In genomic region chr15:81016488-81016887, GRCm38 (mm10) we compare ENCODE assay signal across 23 mouse cellular contexts. TPM values are rescaled to one million over a fixed set of nuclear protein-coding genes. Genes with fewer than 3 reads are reported as not detected.
A peak's percentile ranks its signal among the peaks of the same experiment; 100 is the strongest.
DNase-seq lines count a peak whose midpoint lies in the region; ATAC-seq and TF ChIP-seq lines count a peak whose summit lies in the region.
"Had no signal": no experiment of that assay in that cellular context is flagged by ENCODE, and none has a peak within 500 bp of the region (broad histone marks: within the 10 kb centered on the region; RNA-seq: fewer than 3 reads in every experiment).

No protein-coding gene starts in this region.

- H3K79me2 ChIP-seq in myocyte (ENCODE audit: control insufficient read depth, insufficient read depth): no peaks in the 10 kb centered on the region

- no peaks in the 10 kb centered on the region for H3K9me3 ChIP-seq in kidney, embryonic 14.5 days (ENCODE audit: control insufficient read depth, low read length)
- H3K9me3 ChIP-seq in embryonic facial prominence, embryonic 10.5 days: no peaks in the 10 kb centered on the region
- H3K9me3 ChIP-seq: embryonic facial prominence, embryonic 13.5 days; embryonic facial prominence, embryonic 15.5 days; forebrain, embryonic 10.5 days; forebrain, embryonic 12.5 days had no signal

- intact Hi-C loops in left cerebral cortex, adult 2 months (cut with DNase I): no loop called here
- intact Hi-C loops in left cerebral cortex, postnatal 14 days (cut with DNase I): no loop called here

- no peak overlapping the region for H3K4me2 ChIP-seq in kidney, embryonic 14.5 days (replicated peaks; ENCODE audit: low read depth, low read length)
- no peak overlapping the region for H3K4me2 ChIP-seq in myocyte (ENCODE audit: low read depth)
- H3K4me2 ChIP-seq: embryonic facial prominence, embryonic 13.5 days; embryonic facial prominence, embryonic 15.5 days; forebrain, embryonic 12.5 days had no signal

- no peak for TF ChIP-seq CTCF in left cerebral cortex, adult 2 months (IDR thresholded peaks at IDR 0.05)
- TF ChIP-seq CTCF in cortical plate, adult 2 months (IDR thresholded peaks at IDR 0.05; ENCODE audit: extremely low read depth, insufficient read depth, low read length): no peak

- DNase-seq in kidney, postnatal 10 days: peak; percentile 51
- DNase-seq in left cerebral cortex, adult 2 months (ENCODE audit: extremely low spot score in 1 of 2, low spot score in 2 of 2): no peak
- DNase-seq in left cerebral cortex, postnatal 14 days (ENCODE audit: low spot score in 2 of 2): no peak
- DNase-seq in embryonic facial prominence, embryonic 10.5 days (ENCODE audit: low spot score): no peak
- DNase-seq: adrenal gland, adult 2 months; adrenal gland, postnatal 10 days; adrenal gland, postnatal 25 days; cerebellum, adult 11 months; cerebellum, adult 18-20 months; cerebellum, adult 8-10 months; cerebellum, adult 9-11 months; cerebellum, postnatal 14 days; cerebellum, postnatal 36 days had no signal

- H3ac ChIP-seq in myocyte (ENCODE audit: control insufficient read depth, insufficient read length): no peak overlapping the region

- H3K27ac ChIP-seq in kidney, embryonic 14.5 days (ENCODE audit: low read depth, low read length): no peak overlapping the region
- peak overlapping the region; percentile 53; the same call in 1 of the 2 replicates for H3K27ac ChIP-seq in left cerebral cortex, adult 2 months
- H3K27ac ChIP-seq in cortical plate, adult 2 months (ENCODE audit: insufficient read depth, low read length): 0 out of 2 replicates have a peak overlapping the region, but pooled peaks have one; percentile 17
- H3K27ac ChIP-seq in embryonic facial prominence, embryonic 10.5 days (replicated peaks): no peak overlapping the region
- H3K27ac ChIP-seq: embryonic facial prominence, embryonic 13.5 days; embryonic facial prominence, embryonic 15.5 days; forebrain, embryonic 10.5 days; forebrain, embryonic 12.5 days had no signal

- TF ChIP-seq POLR2A in cortical plate, adult 2 months (IDR thresholded peaks at IDR 0.05; ENCODE audit: extremely low read depth, insufficient read depth, low read length): no peak
- TF ChIP-seq POLR2A in myocyte (IDR thresholded peaks at IDR 0.05; ENCODE audit: insufficient read length, low read depth): peak; percentile 19

- H3K27me3 ChIP-seq in kidney, embryonic 14.5 days (ENCODE audit: control insufficient read depth, insufficient read depth, low read length): no peaks in the 10 kb centered on the region
- no peaks in the 10 kb centered on the region for H3K27me3 ChIP-seq in myocyte (ENCODE audit: control insufficient read depth, insufficient read depth, insufficient read length)
- H3K27me3 ChIP-seq in embryonic facial prominence, embryonic 10.5 days (replicated peaks; ENCODE audit: low read depth, poor library complexity, severe bottlenecking): no peaks in the 10 kb centered on the region
- H3K27me3 ChIP-seq: embryonic facial prominence, embryonic 13.5 days; embryonic facial prominence, embryonic 15.5 days; forebrain, embryonic 12.5 days had no signal

- no peak overlapping the region for H3K4me3 ChIP-seq in kidney, embryonic 14.5 days (ENCODE audit: low read length)
- no peak overlapping the region for H3K4me3 ChIP-seq in left cerebral cortex, adult 2 months
- H3K4me3 ChIP-seq in cortical plate, adult 2 months (ENCODE audit: insufficient read depth, low read length): no peak overlapping the region
- H3K4me3 ChIP-seq in myocyte: no peak overlapping the region
- H3K4me3 ChIP-seq in embryonic facial prominence, embryonic 10.5 days: no peak overlapping the region
- H3K4me3 ChIP-seq: embryonic facial prominence, embryonic 13.5 days; embryonic facial prominence, embryonic 15.5 days; erythroblast, embryonic 14.5 days; forebrain, embryonic 10.5 days; forebrain, embryonic 12.5 days had no signal

- WGBS in kidney, embryonic 14.5 days: 83% methylated on average over 10 of the region's 10 CpGs
- WGBS in embryonic facial prominence, embryonic 10.5 days: 91% methylated on average over 10 of the region's 10 CpGs

- peaks cover 84% of the 10 kb centered on the region for H3K36me3 ChIP-seq in kidney, embryonic 14.5 days (ENCODE audit: control insufficient read depth, insufficient read depth, low read length)
- H3K36me3 ChIP-seq in myocyte (ENCODE audit: control insufficient read depth, insufficient read depth): peaks cover 44% of the 10 kb centered on the region
- H3K36me3 ChIP-seq in embryonic facial prominence, embryonic 10.5 days (replicated peaks): peaks cover 97% of the 10 kb centered on the region

- no peak for ATAC-seq in kidney, embryonic 14.5 days (ENCODE audit: low FRiP score, low TSS enrichment)
- ATAC-seq: forebrain, embryonic 14.5 days; forebrain, embryonic 16.5 days had no signal

- H3K9ac ChIP-seq in kidney, embryonic 14.5 days (ENCODE audit: low read depth, low read length): no peak overlapping the region
- H3K9ac ChIP-seq: embryonic facial prominence, embryonic 13.5 days; embryonic facial prominence, embryonic 15.5 days; forebrain, embryonic 12.5 days had no signal

- no peaks in the 10 kb centered on the region for H3K4me1 ChIP-seq in kidney, embryonic 14.5 days (ENCODE audit: control insufficient read depth, insufficient read depth, low read length)
- H3K4me1 ChIP-seq in cortical plate, adult 2 months (ENCODE audit: control insufficient read depth, insufficient read depth, low read length): peaks cover 9% of the 10 kb centered on the region
- H3K4me1 ChIP-seq in embryonic facial prominence, embryonic 10.5 days: 0 out of 2 replicates have a peak, but pooled peaks cover 3% of the 10 kb centered on the region
- H3K4me1 ChIP-seq: embryonic facial prominence, embryonic 13.5 days; embryonic facial prominence, embryonic 15.5 days; forebrain, embryonic 10.5 days; forebrain, embryonic 12.5 days had no signal

TF ChIP-seq in myocyte, 11 proteins besides CTCF, POLR2A, EP300 and RAD21:
- TF ChIP-seq MYOG (IDR thresholded peaks at IDR 0.05; ENCODE audit: control insufficient read depth in 1 of 3, insufficient read depth in 1 of 3, insufficient read length in 2 of 3, low read depth in 2 of 3): no peak
- no peak for TF ChIP-seq REST (IDR thresholded peaks at IDR 0.05; ENCODE audit: insufficient read depth, insufficient read length)
- no peak for TF ChIP-seq E2F4 (IDR thresholded peaks at IDR 0.05; ENCODE audit: insufficient read depth)
- no peak for TF ChIP-seq USF1 (IDR thresholded peaks at IDR 0.05; ENCODE audit: low read depth)
- no peak for TF ChIP-seq MYOD1 (IDR thresholded peaks at IDR 0.05; ENCODE audit: control insufficient read depth in 1 of 3, insufficient read length in 2 of 3, low read depth in 2 of 3)

RNA-seq across cellular contexts. Expression of gene Sgsm3, which starts 38.9 kb away (rescaled TPM):
- polyA plus RNA-seq in kidney, embryonic 14.5 days (2014; fragmentation: Nextera tagmentation; extraction: Ambion mirVana): 17.2 and 17.7 TPM in 2 replicates
- 100 to 1,000 TPM in 1 of 2 experiments, 10 to 100 TPM in 1; 93.0 to 112 TPM for total RNA-seq in left cerebral cortex, adult 2 months (2021)
- 100 to 1,000 TPM in 1 of 2 experiments, 10 to 100 TPM in 1; 82.2 to 100 TPM for total RNA-seq in left cerebral cortex, postnatal 14 days (2021)
- 89.4 and 97.4 TPM in 2 replicates for polyA plus RNA-seq in cortical plate, adult 2 months (2012; rRNA removed)
- polyA plus RNA-seq in myocyte (2012; fragmentation: generic; extraction: Trizol): 32.3 TPM
- polyA plus RNA-seq in embryonic facial prominence, embryonic 10.5 days (2016; fragmentation: Nextera tagmentation; extraction: Ambion mirVana): 30.8 and 32.0 TPM in 2 replicates

Comparison
In these comparisons a context has a peak if more than half of its experiments do, and no peak if none do; other contexts are left out.
1. H3K27ac ChIP-seq: peak in left cerebral cortex, adult 2 months (single experiment) and cortical plate, adult 2 months (single experiment); none in kidney, embryonic 14.5 days (single experiment) and embryonic facial prominence, embryonic 10.5 days (single experiment).